Mouse (Mus musculus): ENCODE data around the gene Bzw1.
"Not testable (repeated sequence)": the region's sequence is repeated elsewhere in the genome, so short reads cannot be mapped to it uniquely, and the experiment has no call there.

The Bzw1 gene

GRCm38 (mm10) chr1:58392652-58393283 is at the start of gene Bzw1:
Gene Bzw1, plus strand, starts transcription at chr1:58392898.
- peak; percentile 96 for DNase-seq (ENCODE audit: extremely low spot score, low spot score)

- DNase-seq (ENCODE audit: extremely low spot score, low spot score), result no peak
Observed at GRCm38 (mm10) chr1:58343861-58344260, 48.8 kb upstream of the Bzw1 start.

GRCm38 (mm10) chr1:58344570-58344969 is 48.1 kb upstream of the Bzw1 start:
- DNase-seq (ENCODE audit: extremely low spot score, low spot score), result no peak

- DNase-seq (ENCODE audit: extremely low spot score, low spot score), result no peak
Observed at GRCm38 (mm10) chr1:58346159-58346558, 46.5 kb upstream of the Bzw1 start.

- no peak for DNase-seq (ENCODE audit: extremely low spot score, low spot score)
Observed at GRCm38 (mm10) chr1:58348712-58349111, 44.0 kb upstream of the Bzw1 start.

- DNase-seq (ENCODE audit: extremely low spot score, low spot score), result no peak
Observed at GRCm38 (mm10) chr1:58353238-58353893, 39.3 kb upstream of the Bzw1 start.

GRCm38 (mm10) chr1:58358958-58359901 is 33.5 kb upstream of the Bzw1 start:
- DNase-seq (ENCODE audit: extremely low spot score, low spot score), result no peak

- DNase-seq (ENCODE audit: extremely low spot score, low spot score), result no peak
Observed at GRCm38 (mm10) chr1:58362296-58362695, 30.4 kb upstream of the Bzw1 start.

- DNase-seq (ENCODE audit: extremely low spot score, low spot score), result no peak
Observed at GRCm38 (mm10) chr1:58364551-58364950, 28.1 kb upstream of the Bzw1 start.

GRCm38 (mm10) chr1:58365829-58366228 is 26.9 kb upstream of the Bzw1 start:
- DNase-seq (ENCODE audit: extremely low spot score, low spot score), result no peak

GRCm38 (mm10) chr1:58366737-58367471 is 25.8 kb upstream of the Bzw1 start:
- DNase-seq (ENCODE audit: extremely low spot score, low spot score), result no peak

GRCm38 (mm10) chr1:58369716-58370115 is 23.0 kb upstream of the Bzw1 start:
- DNase-seq (ENCODE audit: extremely low spot score, low spot score), result no peak

GRCm38 (mm10) chr1:58374266-58374665 is 18.4 kb upstream of the Bzw1 start:
- not testable (repeated sequence) for DNase-seq (ENCODE audit: extremely low spot score, low spot score)

- DNase-seq (ENCODE audit: extremely low spot score, low spot score), result no peak
Observed at GRCm38 (mm10) chr1:58375574-58376147, 17.0 kb upstream of the Bzw1 start.

- no peak for DNase-seq (ENCODE audit: extremely low spot score, low spot score)
Observed at GRCm38 (mm10) chr1:58382586-58383281, 10.0 kb upstream of the Bzw1 start.

- DNase-seq (ENCODE audit: extremely low spot score, low spot score), result peak; percentile 30
Observed at GRCm38 (mm10) chr1:58391421-58392267, 1.1 kb upstream of the Bzw1 start.

- no peak for DNase-seq (ENCODE audit: extremely low spot score, low spot score)
Observed at GRCm38 (mm10) chr1:58392268-58392651, 438 bp upstream of the Bzw1 start.

- peak; percentile 55 for DNase-seq (ENCODE audit: extremely low spot score, low spot score)
Observed at GRCm38 (mm10) chr1:58393284-58394195, 842 bp downstream of the Bzw1 start.
